Mouse (Mus musculus) c-Kit-positive CD71-positive TER-119-positive erythroid progenitor cells, embryonic 14.5 days (primary cell): ENCODE results near the gene Ctns.

ENCODE experiments used
- DNase-seq: peaks from one replicate; pipeline ENCODE4 v3.0.0-alpha.2; 2013; ENCODE audit warnings: low spot score

The Ctns gene

DNA sequence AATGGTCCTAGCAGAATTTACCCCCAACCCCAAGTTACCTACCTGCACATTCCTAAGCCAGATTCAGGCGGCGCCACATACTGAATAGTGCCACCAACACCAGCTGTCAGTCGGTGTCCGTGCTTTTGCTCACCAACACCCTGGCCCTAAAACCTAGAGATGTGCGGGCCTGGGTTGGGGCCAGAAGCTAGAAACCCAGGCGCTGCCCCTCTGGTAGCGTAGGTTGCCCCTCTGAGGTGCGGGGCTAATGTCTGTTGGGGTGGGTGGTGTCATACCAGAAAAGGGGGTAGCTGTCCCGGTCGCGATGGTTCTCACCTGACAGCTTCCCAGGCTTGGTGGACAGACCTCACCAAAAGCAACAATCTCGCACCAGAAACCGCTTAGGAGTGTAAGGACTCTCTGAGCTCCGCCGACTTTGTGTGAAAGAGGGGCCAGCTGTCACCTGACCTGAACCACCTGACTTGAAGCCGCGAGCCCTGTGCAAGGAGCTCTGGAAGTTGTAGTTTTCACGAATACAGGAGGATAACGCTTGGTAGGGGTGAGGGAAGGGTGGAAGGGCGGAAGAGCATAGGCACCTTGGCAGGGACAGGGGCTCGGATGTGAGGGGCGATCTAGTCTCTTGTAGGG lies at the start of gene Ctns:
TSS of gene Ctns (minus strand) at position 440 of the 627 bp plus-strand sequence.
- peak; percentile 85 for DNase-seq

DNA sequence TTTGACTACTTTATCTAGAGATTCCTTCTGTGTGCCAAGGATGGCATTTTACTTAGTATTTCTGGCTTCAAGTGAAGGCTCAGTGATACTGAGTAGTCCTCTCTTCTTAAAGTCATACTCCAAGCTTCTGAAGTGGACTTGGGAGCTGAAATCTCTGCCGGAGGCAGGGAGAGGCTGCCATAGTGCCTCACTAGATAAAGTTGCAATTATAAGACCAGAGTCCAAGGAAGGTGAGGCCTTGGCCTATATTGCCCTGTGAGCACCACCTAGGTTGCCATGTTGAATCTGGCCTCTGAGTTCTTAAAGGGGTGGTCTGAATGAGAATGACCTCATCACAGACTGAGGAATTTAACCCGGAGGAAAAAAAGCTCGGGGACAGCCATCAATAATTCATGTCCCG lies 43.9 kb upstream of the Ctns start:
- no peak for DNase-seq

DNA sequence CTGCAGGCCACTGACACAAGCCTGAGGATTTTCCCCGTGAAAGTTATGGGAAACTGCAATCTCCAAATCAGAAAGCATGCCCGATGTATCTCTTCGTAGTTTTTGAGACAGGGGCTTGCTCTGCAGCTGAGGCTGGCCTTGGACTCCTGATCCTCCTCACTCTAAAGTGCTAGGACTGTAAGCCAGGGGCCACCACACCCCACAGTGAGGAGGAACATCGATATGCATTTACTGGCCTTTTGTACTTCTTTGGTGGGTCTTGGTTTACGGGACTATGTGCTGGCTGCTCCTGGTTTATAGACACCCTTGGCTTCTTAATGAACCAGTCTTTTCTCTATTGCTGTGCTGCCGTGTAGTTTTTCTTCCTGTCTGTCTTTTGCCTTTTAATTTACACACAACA lies 43.4 kb upstream of the Ctns start:
- no peak for DNase-seq

GRCm38 (mm10) chr11:73236731-73237130 lies 37.9 kb upstream of the Ctns start:
- no peak for DNase-seq

GRCm38 (mm10) chr11:73235990-73236701 lies 37.3 kb upstream of the Ctns start:
- no peak for DNase-seq

GRCm38 (mm10) chr11:73233992-73234391 lies 35.1 kb upstream of the Ctns start, which contains the start of gene Trpv1:
Gene Trpv1 (plus strand): TSS chr11:73234292.
- no peak for DNase-seq

GRCm38 (mm10) chr11:73232513-73232912 lies 33.7 kb upstream of the Ctns start:
- no peak for DNase-seq

DNA sequence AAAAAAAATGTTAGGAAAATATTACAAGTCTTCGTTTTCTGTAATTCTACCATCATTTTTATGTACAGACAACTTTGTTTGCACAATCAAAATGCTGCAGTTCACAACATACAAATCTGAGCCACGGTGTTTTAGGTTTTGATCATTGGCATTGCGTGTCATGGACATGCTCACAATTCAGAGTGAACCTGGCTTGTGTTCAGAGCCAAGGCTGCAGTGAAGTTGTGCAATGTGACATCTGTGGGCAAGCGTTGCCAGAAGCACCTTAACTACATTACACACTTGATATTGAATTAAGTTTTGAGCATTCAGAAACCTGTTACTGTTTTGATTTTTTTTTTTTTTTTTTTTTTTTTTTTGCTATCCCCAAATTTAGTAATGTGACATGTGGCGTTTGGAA lies 31.2 kb upstream of the Ctns start:
- DNase-seq = no peak

DNA sequence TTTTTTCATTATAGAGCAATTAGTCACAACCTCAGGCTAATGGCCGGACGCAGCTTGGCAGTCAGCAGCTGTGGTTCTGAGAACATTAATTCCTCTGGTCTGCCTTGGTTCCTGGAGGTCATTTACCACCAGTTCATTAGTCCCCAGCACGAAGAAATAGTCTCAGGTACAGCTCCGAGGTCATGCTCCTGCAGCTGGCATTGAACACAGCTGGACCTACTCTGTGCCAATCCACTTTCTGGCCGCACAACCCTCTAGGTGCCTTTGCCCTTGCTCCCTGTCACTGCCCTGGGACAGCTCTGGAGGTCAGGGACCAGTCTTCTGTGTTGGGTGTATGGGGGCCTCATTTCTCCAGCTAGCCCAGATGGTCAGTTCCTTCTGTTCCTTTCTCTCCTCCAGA lies 30.0 kb upstream of the Ctns start:
- no peak for DNase-seq

- DNase-seq = no peak
Observed at GRCm38 (mm10) chr11:73225856-73226255, 27.0 kb upstream of the Ctns start.

DNA sequence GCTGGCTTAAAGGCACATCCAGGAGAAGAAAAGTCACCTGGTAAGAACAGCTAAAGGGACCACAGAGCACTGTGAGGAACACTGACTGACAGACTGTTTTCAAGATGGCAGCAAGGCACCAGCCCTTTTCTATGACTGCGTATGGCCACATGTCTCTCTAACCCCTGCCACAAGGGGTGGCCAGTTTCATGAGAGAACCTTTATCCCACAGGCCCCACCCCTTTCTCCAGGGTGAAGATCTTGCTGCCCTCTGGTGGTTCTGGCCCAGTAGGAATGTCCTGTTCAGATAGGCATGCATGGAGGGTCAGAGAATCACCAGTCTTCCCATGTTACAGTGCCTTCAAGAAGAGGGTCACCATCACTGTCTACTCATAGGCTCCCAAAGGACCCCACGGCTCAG lies 25.1 kb upstream of the Ctns start:
- DNase-seq = peak; percentile 20

DNA sequence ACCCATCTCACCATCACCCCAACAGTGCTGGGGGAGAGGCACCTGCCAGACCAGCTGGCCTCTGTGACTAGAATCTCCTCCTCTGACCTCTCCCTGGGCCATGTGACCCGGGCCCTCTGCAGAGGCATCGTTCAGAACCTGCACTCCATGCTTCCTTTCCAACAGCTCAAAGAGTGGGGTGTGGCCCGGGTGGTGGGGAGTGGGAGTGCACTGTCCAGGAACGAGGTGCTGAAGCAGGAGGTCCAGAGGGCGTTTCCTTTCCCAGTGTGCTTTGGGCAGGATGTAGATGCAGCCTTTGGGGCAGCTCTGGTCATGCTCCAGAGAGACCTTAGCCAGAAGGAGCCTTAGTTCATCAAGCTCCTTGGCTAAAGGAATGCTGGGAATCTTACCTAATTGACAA lies 24.0 kb upstream of the Ctns start:
- no peak for DNase-seq

GRCm38 (mm10) chr11:73220651-73221050 lies 21.8 kb upstream of the Ctns start:
- no peak for DNase-seq

GRCm38 (mm10) chr11:73219671-73220070 lies 20.8 kb upstream of the Ctns start:
- DNase-seq = no peak

DNA sequence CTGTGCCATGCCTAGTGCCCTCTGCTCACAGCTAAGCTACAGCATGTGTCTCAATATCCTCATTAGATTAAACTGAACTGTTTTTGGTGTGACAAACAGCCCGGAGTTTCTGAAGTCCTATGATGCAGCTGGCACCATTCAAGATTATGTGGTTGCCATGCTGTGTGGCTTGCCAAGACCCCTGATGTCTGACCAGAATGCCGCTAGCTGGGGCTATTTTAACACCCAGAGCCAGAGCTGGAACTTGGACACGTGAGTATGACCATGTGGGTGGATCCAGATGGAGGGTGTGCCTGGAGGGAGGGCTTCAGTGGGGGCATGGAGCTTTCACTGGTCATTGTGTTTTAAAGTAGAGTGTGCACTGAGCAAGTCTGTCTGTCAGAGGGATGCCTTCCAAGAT lies 15.1 kb upstream of the Ctns start:
- no peak for DNase-seq

DNA sequence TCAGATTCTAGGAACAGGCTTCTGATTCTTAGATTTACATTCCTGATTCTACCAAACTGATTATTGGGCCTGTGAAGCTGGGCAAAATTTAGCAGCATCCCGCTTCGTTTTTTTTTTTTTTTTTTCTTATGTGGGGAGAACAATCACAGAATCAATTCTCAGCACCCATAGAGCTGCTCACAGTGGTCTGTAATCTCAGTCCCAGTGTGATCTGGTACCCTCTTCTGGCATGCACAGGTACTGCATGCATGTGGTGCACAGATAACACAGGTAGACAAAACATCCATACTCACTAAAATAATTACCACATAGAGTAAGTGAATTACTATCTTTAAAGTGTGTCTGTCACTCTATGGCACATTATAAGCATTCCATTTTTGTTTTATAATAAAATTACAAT lies 8.8 kb upstream of the Ctns start:
- peak; percentile 15 for DNase-seq

DNA sequence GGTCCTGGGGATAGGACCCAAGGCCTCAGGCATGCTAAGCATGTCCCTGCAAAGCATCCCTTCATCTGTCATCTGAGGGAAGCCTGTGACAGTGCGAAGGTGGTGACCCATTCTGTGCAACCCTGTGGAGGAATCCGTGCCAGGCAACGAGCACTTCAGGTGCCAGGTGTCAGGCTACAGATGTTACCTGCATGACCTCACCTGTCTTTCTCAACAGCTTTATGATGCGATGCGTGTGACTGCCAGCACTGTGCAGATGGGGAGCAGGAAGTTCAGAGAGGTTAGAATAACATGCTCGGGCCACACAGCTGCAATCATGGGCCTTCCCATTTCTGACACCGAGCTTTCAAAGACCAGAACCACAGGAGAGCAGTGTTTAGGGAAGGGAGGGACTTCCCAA lies 6.4 kb upstream of the Ctns start:
- DNase-seq = no peak

- DNase-seq = no peak
Observed at GRCm38 (mm10) chr11:73203895-73204294, 5.1 kb upstream of the Ctns start.

DNA sequence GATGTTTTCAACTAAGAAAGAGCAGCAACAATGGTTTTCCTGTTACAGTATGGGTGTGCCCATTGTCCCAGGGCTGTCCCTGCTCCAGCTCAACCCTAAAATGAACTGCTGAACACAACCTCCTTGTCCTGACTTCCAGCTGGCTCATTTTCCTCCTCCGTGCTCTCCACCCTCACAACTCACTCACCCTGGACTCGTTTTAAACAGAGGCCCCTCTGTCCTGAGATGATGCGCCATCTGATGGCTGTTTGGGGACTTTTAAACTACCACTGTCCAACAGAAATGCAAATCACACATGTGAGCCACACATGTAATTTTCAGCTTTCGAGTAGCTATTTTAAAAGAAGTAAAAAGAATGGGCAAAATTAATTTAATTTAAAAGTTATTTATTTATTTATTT lies 2.8 kb upstream of the Ctns start:
- no peak for DNase-seq

DNA sequence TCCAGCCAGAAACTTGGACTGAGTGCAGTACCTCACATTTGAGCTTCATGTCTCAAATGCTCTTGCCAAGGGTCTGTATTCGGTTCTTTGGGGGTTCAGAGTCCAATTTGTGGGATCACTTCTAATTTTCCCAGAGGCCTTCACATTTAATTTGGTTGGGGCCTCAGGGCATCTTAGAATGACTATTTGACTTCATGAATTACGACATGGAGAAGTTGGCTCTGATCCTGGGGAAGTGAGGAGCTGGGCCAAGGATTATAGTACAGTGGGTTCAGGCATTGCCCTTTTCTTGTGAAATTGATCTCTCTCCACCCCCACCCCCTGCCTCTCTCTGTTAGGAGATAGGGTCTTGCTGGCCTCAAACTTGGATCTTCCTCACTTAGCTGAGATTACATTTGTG lies 2.2 kb upstream of the Ctns start:
- no peak for DNase-seq

GRCm38 (mm10) chr11:73199879-73200278 lies 1.0 kb upstream of the Ctns start:
- DNase-seq = no peak

DNA sequence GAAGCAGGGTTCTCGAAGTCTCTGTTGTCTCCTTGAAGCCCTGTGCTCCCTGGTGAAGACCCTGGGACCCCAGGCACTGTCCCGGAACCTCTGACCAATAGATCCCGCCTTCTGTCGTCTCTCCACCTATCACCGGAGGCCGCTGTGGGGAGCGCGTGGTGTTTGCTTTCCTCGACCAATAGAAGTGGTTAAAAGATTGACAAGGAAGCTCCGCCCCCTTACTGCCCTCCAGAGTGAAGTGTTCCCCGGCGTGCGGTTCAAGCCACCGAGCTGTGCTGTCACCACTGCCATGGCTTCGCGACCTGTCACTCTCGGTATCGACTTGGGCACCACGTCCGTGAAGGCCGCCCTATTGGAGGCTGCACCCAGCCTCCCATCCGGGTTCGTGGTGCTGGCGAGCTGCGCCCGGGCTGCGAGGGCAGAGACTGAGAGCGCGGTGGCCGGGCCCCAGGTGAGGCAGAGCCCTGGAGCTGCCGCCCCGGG lies 429 bp upstream of the Ctns start, which contains the start of gene Shpk:
TSS of gene Shpk (plus strand) at position 231 of the 483 bp plus-strand sequence.
- DNase-seq = peak; percentile 97

DNA sequence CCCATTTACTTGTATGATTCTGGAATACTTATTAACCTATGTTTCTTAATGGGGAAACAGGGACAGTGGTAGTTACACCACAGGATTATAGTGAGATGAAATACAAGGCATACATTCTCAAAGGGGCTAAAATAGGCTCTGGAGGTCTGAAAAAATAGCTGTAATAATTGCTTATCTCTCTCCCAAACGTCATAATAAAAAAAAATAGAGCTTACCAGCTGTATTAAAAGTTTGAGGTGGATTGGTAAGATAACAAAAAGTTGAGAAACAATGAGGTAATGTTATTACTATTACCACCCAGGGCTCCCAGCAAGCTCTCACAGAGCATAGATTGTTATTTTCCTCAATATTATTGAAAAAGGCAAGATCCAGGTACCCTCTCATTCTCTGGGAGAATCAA lies 652 bp downstream of the Ctns start:
- no peak for DNase-seq

DNA sequence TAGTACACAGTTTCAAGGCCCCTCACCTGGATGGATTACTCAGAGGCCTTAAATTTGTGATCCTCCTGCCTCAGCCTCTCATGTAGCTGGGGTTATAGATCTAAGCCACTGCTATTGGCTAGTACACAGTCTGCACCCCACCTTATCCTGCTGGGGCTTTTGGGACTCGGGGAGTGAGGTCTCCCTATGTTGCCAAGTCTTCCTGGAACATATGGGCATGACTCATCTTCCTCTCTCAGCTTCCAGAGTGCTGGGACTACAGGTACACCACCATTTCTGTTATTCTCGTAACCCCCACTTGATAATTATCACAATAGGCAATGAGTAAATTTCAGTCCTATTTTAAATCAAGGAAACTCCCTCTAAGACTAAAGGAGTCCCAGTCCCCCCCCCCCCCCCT lies 4.4 kb downstream of the Ctns start:
- DNase-seq = no peak
